ENCODE assay signal across 8 mouse cellular contexts in genomic region chr16:30069580-30069949, GRCm38 (mm10). TPM values are rescaled to one million over a fixed set of nuclear protein-coding genes. Genes with fewer than 3 reads are reported as not detected.
DNase-seq lines count a peak whose midpoint lies in the region; ATAC-seq and TF ChIP-seq lines count a peak whose summit lies in the region.

No protein-coding gene starts in this region.

- no peaks in the 10 kb centered on the region for H3K27me3 ChIP-seq in heart, adult 2 months (ENCODE audit: control insufficient read depth, insufficient read depth, low read length)
- no peaks in the 10 kb centered on the region; the same call in 1 of the 2 replicates for H3K27me3 ChIP-seq in forebrain, embryonic 14.5 days (replicated peaks; ENCODE audit: control insufficient read depth, insufficient read depth, low read length)
- peaks cover 54% of the 10 kb centered on the region for H3K27me3 ChIP-seq in midbrain, embryonic 14.5 days (ENCODE audit: control insufficient read depth, insufficient read depth, low read length)

- H3K9me3 ChIP-seq in forebrain, embryonic 14.5 days (replicated peaks; ENCODE audit: control insufficient read depth, low read length), result no peaks in the 10 kb centered on the region
- no peaks in the 10 kb centered on the region for H3K9me3 ChIP-seq in midbrain, embryonic 14.5 days (ENCODE audit: control insufficient read depth, low read length)

- peaks cover 3% of the 10 kb centered on the region; the same call in 1 of the 2 replicates for H3K36me3 ChIP-seq in heart, adult 2 months (ENCODE audit: control insufficient read depth, insufficient read depth, low read length)
- H3K36me3 ChIP-seq in forebrain, embryonic 14.5 days (ENCODE audit: control insufficient read depth, insufficient read depth, low read length), result no peaks in the 10 kb centered on the region
- H3K36me3 ChIP-seq in midbrain, embryonic 14.5 days (ENCODE audit: control insufficient read depth, insufficient read depth, low read length), result no peaks in the 10 kb centered on the region

- H3K4me1 ChIP-seq in heart, adult 2 months (ENCODE audit: control insufficient read depth, insufficient read depth, low read length), result peaks cover 6% of the 10 kb centered on the region
- peaks cover 24% of the 10 kb centered on the region for H3K4me1 ChIP-seq in forebrain, embryonic 14.5 days (ENCODE audit: control insufficient read depth, insufficient read depth, low read length)
- peaks cover 37% of the 10 kb centered on the region for H3K4me1 ChIP-seq in midbrain, embryonic 14.5 days (ENCODE audit: control insufficient read depth, insufficient read depth, low read length)

- DNase-seq in heart, adult 2 months, result no peak
- no peak for DNase-seq in heart, postnatal 14 days
- peak; percentile 73 for DNase-seq in MN1 (ENCODE audit: low spot score)
- DNase-seq in forebrain, embryonic 14.5 days (ENCODE audit: low spot score), result peak; percentile 50
- DNase-seq in kidney, adult 9 months, result peak; percentile 64
- DNase-seq in midbrain, embryonic 14.5 days, result peak; percentile 41
- DNase-seq in B cell, adult 2 months, result no peak
- DNase-seq in thymus, postnatal 25 days, result no peak

- TF ChIP-seq CTCF in heart, adult 2 months (IDR thresholded peaks at IDR 0.05), result no peak

- no peak for TF ChIP-seq POLR2A in heart, adult 2 months (IDR thresholded peaks at IDR 0.05; ENCODE audit: insufficient read depth, low read depth, low read length)

- H3K4me2 ChIP-seq in forebrain, embryonic 14.5 days (ENCODE audit: low read length), result peak overlapping the region; percentile 94
- peak overlapping the region; percentile 91 for H3K4me2 ChIP-seq in midbrain, embryonic 14.5 days (ENCODE audit: low read length)

- intact Hi-C loops in heart, adult 2 months (cut with DNase I), result loop anchor here (2.0 to 10.0 kb wide), 2 partner anchors 167 to 435 kb away; no protein-coding TSS in a partner anchor
- intact Hi-C loops in heart, postnatal 14 days (cut with DNase I), result loop anchor here (5.0 kb wide), 1 partner anchor 427 kb away; no protein-coding TSS in a partner anchor

- H3K9ac ChIP-seq in heart, adult 2 months (ENCODE audit: low read depth, low read length), result peak overlapping the region; percentile 63
- peak overlapping the region; percentile 69 for H3K9ac ChIP-seq in forebrain, embryonic 14.5 days (ENCODE audit: low read length)
- no peak overlapping the region; the same call in 1 of the 2 replicates for H3K9ac ChIP-seq in midbrain, embryonic 14.5 days (replicated peaks; ENCODE audit: low read length)

- no peaks in the 10 kb centered on the region for H3K79me2 ChIP-seq in heart, adult 2 months (replicated peaks; ENCODE audit: control insufficient read depth, insufficient read depth, low read length)

- 13% methylated on average over 4 of the region's 4 CpGs for WGBS in heart, adult 2 months
- 2% methylated on average over 4 of the region's 4 CpGs for WGBS in forebrain, embryonic 14.5 days
- 6% methylated on average over 4 of the region's 4 CpGs for WGBS in midbrain, embryonic 14.5 days

- TF ChIP-seq EP300 in heart, adult 2 months (IDR thresholded peaks at IDR 0.05; ENCODE audit: insufficient read depth, low read depth, low read length), result no peak

- 0 out of 2 replicates have a peak, but pooled peaks have one; percentile 0 for ATAC-seq in forebrain, embryonic 14.5 days
- ATAC-seq in midbrain, embryonic 14.5 days (ENCODE audit: low FRiP score, low TSS enrichment), result no peak

- H3K27ac ChIP-seq in heart, adult 2 months, result peak overlapping the region; percentile 89
- H3K27ac ChIP-seq in forebrain, embryonic 14.5 days (ENCODE audit: low read depth, low read length), result peak overlapping the region; percentile 65
- peak overlapping the region; percentile 67; the same call in 1 of the 2 replicates for H3K27ac ChIP-seq in midbrain, embryonic 14.5 days (replicated peaks; ENCODE audit: low read depth, low read length)

- H3K4me3 ChIP-seq in heart, adult 2 months, result peak overlapping the region; percentile 53
- H3K4me3 ChIP-seq in forebrain, embryonic 14.5 days (ENCODE audit: low read depth, low read length), result peak overlapping the region; percentile 40
- peak overlapping the region; percentile 40 for H3K4me3 ChIP-seq in midbrain, embryonic 14.5 days (replicated peaks; ENCODE audit: low read depth, low read length)

RNA-seq across cellular contexts. Expression of gene Hes1, which starts 5.4 kb away (rescaled TPM):
- total RNA-seq in heart, adult 2 months (2021), result 10 to 100 TPM; 16.2 to 21.4 TPM
- polyA plus RNA-seq in heart, adult 2 months (2012; rRNA removed), result 27.1 and 44.6 TPM in 2 replicates
- 10 to 100 TPM; 28.9 to 30.9 TPM for total RNA-seq in heart, postnatal 14 days (2021)
- 15.2 and 20.5 TPM in 2 replicates for polyA plus RNA-seq in forebrain, embryonic 14.5 days (2014; fragmentation: Nextera tagmentation; extraction: Ambion mirVana)
- polyA plus RNA-seq in midbrain, embryonic 14.5 days (2014; fragmentation: Nextera tagmentation; extraction: Ambion mirVana), result 11.3 and 12.7 TPM in 2 replicates

Comparison
In these comparisons a context has a peak if more than half of its experiments do, and no peak if none do; other contexts are left out.
1. DNase-seq: peak in MN1 (single experiment), forebrain, embryonic 14.5 days (single experiment), kidney, adult 9 months (single experiment) and midbrain, embryonic 14.5 days (single experiment); none in heart, adult 2 months (0 of 2), heart, postnatal 14 days (0 of 2), B cell, adult 2 months (0 of 2) and thymus, postnatal 25 days (single experiment).
2. Peak in every context shown above with its lines, with median percentiles within 50 percentile points of each other: H3K27ac ChIP-seq and H3K4me3 ChIP-seq.